17 mouse cellular contexts compared by ENCODE assay signal in the genomic region with DNA sequence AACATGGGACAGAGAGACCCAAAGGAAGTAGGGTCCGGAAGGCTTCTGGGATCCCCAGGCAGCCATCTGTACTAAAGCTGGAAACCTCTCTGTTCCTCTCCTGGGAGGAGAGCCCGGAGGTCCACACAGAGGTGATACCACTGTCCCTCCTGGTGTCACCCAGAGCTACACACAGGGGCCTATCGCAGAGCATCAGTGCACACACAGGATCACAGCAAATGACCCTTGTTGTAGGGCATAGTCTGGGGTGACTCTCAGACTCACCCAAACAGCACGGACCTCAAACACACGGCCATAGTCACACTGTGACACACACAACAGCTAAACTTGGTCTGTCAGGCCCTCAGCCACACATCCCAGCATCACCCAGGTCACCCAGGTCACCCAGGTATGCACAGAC. TPM values are rescaled to one million over a fixed set of nuclear protein-coding genes. Genes with fewer than 3 reads are reported as not detected.
"Had no signal": no experiment of that assay in that cellular context is flagged by ENCODE, and none has a peak within 500 bp of the region (broad histone marks: within the 10 kb centered on the region; RNA-seq: fewer than 3 reads in every experiment).

No protein-coding gene starts in this region.

- H3K4me3 ChIP-seq: left cerebral cortex, adult 2 months; liver, embryonic 13.5 days; lung, embryonic 15.5 days; midbrain, embryonic 12.5 days; myocyte; neural tube, embryonic 12.5 days had no signal

- ATAC-seq: inflammation-experienced regulatory T-cells, adult 6 months; intestine, postnatal 0 days; liver, postnatal 0 days had no signal

- H3K36me3 ChIP-seq: limb, embryonic 12.5 days; liver, embryonic 13.5 days; lung, embryonic 15.5 days; midbrain, embryonic 12.5 days; neural tube, embryonic 12.5 days had no signal

- H3K4me2 ChIP-seq: limb, embryonic 12.5 days; liver, embryonic 13.5 days; lung, embryonic 15.5 days; midbrain, embryonic 12.5 days; neural tube, embryonic 12.5 days had no signal

- H3K27ac ChIP-seq: left cerebral cortex, adult 2 months; limb, embryonic 12.5 days; liver, embryonic 13.5 days; lung, embryonic 15.5 days; midbrain, embryonic 12.5 days; neural tube, embryonic 12.5 days had no signal

- DNase-seq: kidney, adult 8-10 months; kidney, postnatal 25 days; liver; liver, embryonic 13.5 days; lung, postnatal 14 days; right cerebral cortex, postnatal 14 days; thymus, postnatal 36 days had no signal

- H3K9me3 ChIP-seq: limb, embryonic 12.5 days; liver, embryonic 13.5 days; lung, embryonic 15.5 days; midbrain, embryonic 12.5 days; neural tube, embryonic 12.5 days had no signal

- H3K9ac ChIP-seq: limb, embryonic 12.5 days; liver, embryonic 13.5 days; liver, postnatal 0 days; lung, embryonic 15.5 days; midbrain, embryonic 12.5 days; neural tube, embryonic 12.5 days had no signal

RNA-seq across cellular contexts. Expression of a gene that starts 5.9 kb away (rescaled TPM):
- polyA plus RNA-seq: inflammation-experienced regulatory T-cells, adult 6 months; intestine, postnatal 0 days; kidney, embryonic 16.5 days; liver, embryonic 13.5 days; liver, postnatal 0 days; lung, embryonic 15.5 days; myocyte had no signal
